Mouse (Mus musculus): ENCODE measurements around the gene Nol10. TPM values are rescaled to one million over a fixed set of nuclear protein-coding genes. Genes with fewer than 3 reads are reported as not detected.
"Not testable (repeated sequence)": the region's sequence is repeated elsewhere in the genome, so short reads cannot be mapped to it uniquely, and the experiment has no call there.

Gene Nol10
- polyA plus RNA-seq, 1 experiment: 25.5 TPM

DNA sequence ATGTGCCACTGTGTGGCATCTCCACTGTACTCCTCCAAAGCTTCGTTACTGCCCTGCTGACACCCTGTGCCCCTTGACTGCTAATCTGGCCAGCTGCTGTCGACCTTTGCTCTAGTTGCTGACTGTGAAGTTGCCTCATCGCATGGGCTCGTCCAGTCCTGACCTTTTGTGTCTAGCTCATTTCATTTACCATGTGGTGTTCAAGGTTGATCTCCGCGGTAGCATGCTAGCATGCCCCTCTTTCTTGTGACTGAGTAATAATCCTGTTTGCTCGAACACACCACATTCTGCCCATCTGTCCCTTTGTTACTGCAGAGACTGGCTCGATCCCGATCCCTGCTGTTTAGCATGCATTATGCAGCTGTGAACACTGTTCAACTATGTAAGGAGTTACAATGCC, 93.2 kb downstream of the Nol10 start:
- TF ChIP-seq POLR2A (IDR thresholded peaks at IDR 0.05; ENCODE audit: low read depth, low read length): no peak
- no peak for TF ChIP-seq CTCF (IDR thresholded peaks at IDR 0.05; ENCODE audit: borderline replicate concordance, insufficient read depth, low read length)
- Histone ChIP-seq H3K27ac (ENCODE audit: insufficient read depth, low read length) (no peak overlapping the region), H3K4me1 (ENCODE audit: control insufficient read depth, insufficient read depth, low read length) (0 out of 2 replicates have a peak, but pooled peaks cover 2% of the 10 kb centered on the region), H3K4me3 (ENCODE audit: insufficient read depth, low read length) (no peak overlapping the region)

DNA sequence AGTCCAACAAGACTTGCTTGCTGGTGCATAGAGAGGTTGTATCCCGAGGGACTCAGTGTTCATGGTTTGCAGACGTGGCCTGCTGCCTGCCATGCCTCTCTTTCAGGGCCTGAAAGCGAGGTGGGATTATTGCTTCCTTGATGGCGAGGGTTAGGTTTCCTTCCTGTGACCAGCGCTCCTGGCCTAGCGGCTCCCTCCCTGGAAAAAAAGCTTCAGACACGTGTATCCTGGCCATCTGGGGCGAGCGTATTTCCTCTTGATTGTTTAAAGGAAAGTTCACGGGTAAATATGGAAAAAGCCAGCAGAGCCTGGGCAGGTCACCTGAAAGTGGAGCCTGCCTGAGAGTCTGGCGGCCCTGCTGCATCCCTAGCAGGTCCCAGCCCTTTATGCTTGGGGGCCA, 96.1 kb downstream of the Nol10 start:
- no peak overlapping the region for H3K27ac ChIP-seq (ENCODE audit: insufficient read depth, low read length)

GRCm38 (mm10) chr12:17445251-17445650, 97.0 kb downstream of the Nol10 start:
- no peak overlapping the region for H3K27ac ChIP-seq (ENCODE audit: insufficient read depth, low read length)
- H3K4me1 ChIP-seq (ENCODE audit: control insufficient read depth, insufficient read depth, low read length): peaks cover 2% of the 10 kb centered on the region; the same call in 1 of the 2 replicates
- H3K4me3 ChIP-seq (ENCODE audit: insufficient read depth, low read length): no peak overlapping the region
- TF ChIP-seq CTCF (IDR thresholded peaks at IDR 0.05; ENCODE audit: borderline replicate concordance, insufficient read depth, low read length): no peak
- TF ChIP-seq POLR2A (IDR thresholded peaks at IDR 0.05; ENCODE audit: low read depth, low read length): no peak

More for the DNA sequence above, 96.1 kb downstream of the Nol10 start:
- no peak for TF ChIP-seq CTCF (IDR thresholded peaks at IDR 0.05; ENCODE audit: borderline replicate concordance, insufficient read depth, low read length)
- TF ChIP-seq POLR2A (IDR thresholded peaks at IDR 0.05; ENCODE audit: low read depth, low read length): no peak
- Histone ChIP-seq H3K4me3 (ENCODE audit: insufficient read depth, low read length) (no peak overlapping the region), H3K4me1 (ENCODE audit: control insufficient read depth, insufficient read depth, low read length) (0 out of 2 replicates have a peak, but pooled peaks cover 2% of the 10 kb centered on the region)

DNA sequence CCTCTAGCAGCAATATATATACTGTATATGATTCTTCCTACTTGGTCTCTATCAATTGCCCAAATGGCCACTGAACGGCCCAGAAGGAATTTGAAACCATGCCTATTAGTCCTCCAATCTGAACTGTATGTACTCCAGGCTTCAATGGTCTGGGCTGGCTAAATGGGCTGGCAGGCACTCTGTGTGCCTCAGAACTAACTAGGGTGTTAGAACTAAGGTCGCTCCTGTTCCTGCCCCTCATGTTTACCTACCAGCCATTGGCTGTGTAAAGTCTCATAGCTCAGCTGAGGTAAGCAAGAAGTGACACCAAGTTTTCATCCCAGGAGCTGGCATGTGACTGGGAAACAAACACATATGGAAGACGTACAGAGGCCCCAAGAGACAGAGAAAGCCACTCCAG, 100.5 kb downstream of the Nol10 start:
- H3K4me1 ChIP-seq (ENCODE audit: control insufficient read depth, insufficient read depth, low read length): no peaks in the 10 kb centered on the region; the same call in 1 of the 2 replicates
- no peak for TF ChIP-seq POLR2A (IDR thresholded peaks at IDR 0.05; ENCODE audit: low read depth, low read length)
- no peak for TF ChIP-seq CTCF (IDR thresholded peaks at IDR 0.05; ENCODE audit: borderline replicate concordance, insufficient read depth, low read length)
- no peak overlapping the region for H3K27ac ChIP-seq (ENCODE audit: insufficient read depth, low read length)
- H3K4me3 ChIP-seq (ENCODE audit: insufficient read depth, low read length): no peak overlapping the region

DNA sequence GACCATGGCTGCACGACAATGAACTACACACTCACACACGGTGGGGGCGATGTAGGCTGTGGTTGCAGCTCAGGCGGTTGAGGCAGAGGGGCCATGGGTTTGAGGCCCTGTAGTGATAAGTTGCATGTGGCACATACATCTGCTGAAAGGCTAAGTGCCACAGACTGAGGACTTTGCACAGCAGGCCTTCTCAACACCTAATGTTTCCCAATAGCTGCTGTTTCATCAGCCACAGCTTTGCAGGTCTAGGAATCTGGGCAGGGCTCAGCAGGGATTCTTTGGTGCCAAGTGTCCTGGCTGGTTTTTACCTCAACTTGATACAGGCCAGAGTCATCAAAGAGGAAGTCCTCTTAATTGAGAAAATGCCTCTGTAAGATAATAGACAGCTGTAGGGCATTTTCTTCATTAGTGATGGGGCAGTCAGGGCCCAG, 101.4 kb downstream of the Nol10 start:
- H3K4me1 ChIP-seq (ENCODE audit: control insufficient read depth, insufficient read depth, low read length): no peaks in the 10 kb centered on the region; the same call in 1 of the 2 replicates
- H3K27ac ChIP-seq (ENCODE audit: insufficient read depth, low read length): no peak overlapping the region
- TF ChIP-seq POLR2A (IDR thresholded peaks at IDR 0.05; ENCODE audit: low read depth, low read length) (no peak), CTCF (IDR thresholded peaks at IDR 0.05; ENCODE audit: borderline replicate concordance, insufficient read depth, low read length) (no peak)
- no peak overlapping the region for H3K4me3 ChIP-seq (ENCODE audit: insufficient read depth, low read length)

DNA sequence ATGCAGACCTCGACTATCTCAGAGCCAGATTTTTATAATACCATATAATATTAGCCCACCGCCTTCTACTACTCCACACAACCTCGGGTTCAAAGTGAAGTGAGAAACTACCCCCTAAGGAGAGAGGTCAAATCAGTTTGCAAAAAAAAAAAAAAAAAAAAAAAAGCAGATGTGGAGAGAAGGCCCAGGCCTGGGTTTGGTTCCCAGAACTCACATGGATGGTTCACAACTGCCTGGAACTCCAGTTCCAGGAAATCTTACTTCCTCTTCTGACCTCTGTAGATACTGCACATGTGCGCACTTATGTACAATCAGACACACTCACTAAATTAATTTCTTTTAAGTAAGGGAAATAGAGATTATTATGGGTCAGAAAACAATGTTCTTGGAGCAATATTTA, 102.2 kb downstream of the Nol10 start:
- Histone ChIP-seq H3K4me1 (ENCODE audit: control insufficient read depth, insufficient read depth, low read length) (no peaks in the 10 kb centered on the region; the same call in 1 of the 2 replicates), H3K27ac (ENCODE audit: insufficient read depth, low read length) (no peak overlapping the region), H3K4me3 (ENCODE audit: insufficient read depth, low read length) (no peak overlapping the region)
- TF ChIP-seq CTCF (IDR thresholded peaks at IDR 0.05; ENCODE audit: borderline replicate concordance, insufficient read depth, low read length) (no peak), POLR2A (IDR thresholded peaks at IDR 0.05; ENCODE audit: low read depth, low read length) (no peak)

GRCm38 (mm10) chr12:17450908-17451307, 102.7 kb downstream of the Nol10 start:
- H3K27ac ChIP-seq (ENCODE audit: insufficient read depth, low read length): no peak overlapping the region
- TF ChIP-seq POLR2A (IDR thresholded peaks at IDR 0.05; ENCODE audit: low read depth, low read length) (no peak), CTCF (IDR thresholded peaks at IDR 0.05; ENCODE audit: borderline replicate concordance, insufficient read depth, low read length) (no peak)
- H3K4me1 ChIP-seq (ENCODE audit: control insufficient read depth, insufficient read depth, low read length): no peaks in the 10 kb centered on the region; the same call in 1 of the 2 replicates
- no peak overlapping the region for H3K4me3 ChIP-seq (ENCODE audit: insufficient read depth, low read length)

- H3K27ac ChIP-seq (ENCODE audit: insufficient read depth, low read length): no peak overlapping the region
- H3K4me1 ChIP-seq (ENCODE audit: control insufficient read depth, insufficient read depth, low read length): no peaks in the 10 kb centered on the region; the same call in 1 of the 2 replicates
- no peak for TF ChIP-seq POLR2A (IDR thresholded peaks at IDR 0.05; ENCODE audit: low read depth, low read length)
- no peak for TF ChIP-seq CTCF (IDR thresholded peaks at IDR 0.05; ENCODE audit: borderline replicate concordance, insufficient read depth, low read length)
- H3K4me3 ChIP-seq (ENCODE audit: insufficient read depth, low read length): no peak overlapping the region
Observed at GRCm38 (mm10) chr12:17452273-17452672, 104.0 kb downstream of the Nol10 start.

GRCm38 (mm10) chr12:17453918-17454317, 105.7 kb downstream of the Nol10 start:
- Histone ChIP-seq H3K27ac (ENCODE audit: insufficient read depth, low read length) (no peak overlapping the region), H3K4me3 (ENCODE audit: insufficient read depth, low read length) (no peak overlapping the region), H3K4me1 (ENCODE audit: control insufficient read depth, insufficient read depth, low read length) (no peaks in the 10 kb centered on the region; the same call in 1 of the 2 replicates)
- TF ChIP-seq POLR2A (IDR thresholded peaks at IDR 0.05; ENCODE audit: low read depth, low read length) (no peak), CTCF (IDR thresholded peaks at IDR 0.05; ENCODE audit: borderline replicate concordance, insufficient read depth, low read length) (no peak)

- H3K4me3 ChIP-seq (ENCODE audit: insufficient read depth, low read length): no peak overlapping the region
- TF ChIP-seq CTCF (IDR thresholded peaks at IDR 0.05; ENCODE audit: borderline replicate concordance, insufficient read depth, low read length) (no peak), POLR2A (IDR thresholded peaks at IDR 0.05; ENCODE audit: low read depth, low read length) (no peak)
- H3K27ac ChIP-seq (ENCODE audit: insufficient read depth, low read length): no peak overlapping the region
- H3K4me1 ChIP-seq (ENCODE audit: control insufficient read depth, insufficient read depth, low read length): no peaks in the 10 kb centered on the region; the same call in 1 of the 2 replicates
Observed at GRCm38 (mm10) chr12:17455096-17455495, 106.8 kb downstream of the Nol10 start.

GRCm38 (mm10) chr12:17459223-17459622, 111.0 kb downstream of the Nol10 start:
- not testable (repeated sequence) for H3K4me1 ChIP-seq (ENCODE audit: control insufficient read depth, insufficient read depth, low read length); H3K4me3 ChIP-seq (ENCODE audit: insufficient read depth, low read length); H3K27ac ChIP-seq (ENCODE audit: insufficient read depth, low read length)
